Mouse (Mus musculus) thymus, postnatal 36 days (tissue): Measurements from ENCODE around the gene Pdcl2.
A peak's percentile ranks its signal among the peaks of the same experiment; 100 is the strongest.

Source experiments
- DNase-seq, 2 experiments: peaks; one replicate each; pipeline ENCODE4 v3.0.0; 2022; ENCODE audit warnings: mixed read lengths in 2 of 2

Pdcl2 gene

DNA sequence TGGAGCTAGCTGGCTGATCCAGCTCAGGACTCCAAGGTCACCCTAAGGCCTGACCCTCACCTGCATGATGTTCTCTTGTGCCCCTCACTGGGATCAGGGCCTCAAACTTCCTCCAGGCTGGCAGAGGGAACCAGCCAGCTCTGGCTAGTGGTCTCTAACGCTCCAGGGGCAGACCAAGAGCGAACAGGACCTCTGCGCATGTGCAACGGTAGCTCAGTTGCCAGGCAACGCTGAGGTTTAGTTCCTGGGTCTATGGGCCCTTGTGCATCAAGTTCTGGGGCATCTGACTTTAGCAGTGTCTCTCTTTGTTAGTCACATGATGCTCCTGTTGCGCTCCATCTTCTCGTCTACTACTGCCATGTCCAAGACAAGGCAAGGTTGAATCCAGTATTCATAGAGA lies at the start of gene Pdcl2:
Pdcl2 (minus strand) TSS at position 204 of the 400 bp plus-strand sequence.
- no peak for DNase-seq

DNA sequence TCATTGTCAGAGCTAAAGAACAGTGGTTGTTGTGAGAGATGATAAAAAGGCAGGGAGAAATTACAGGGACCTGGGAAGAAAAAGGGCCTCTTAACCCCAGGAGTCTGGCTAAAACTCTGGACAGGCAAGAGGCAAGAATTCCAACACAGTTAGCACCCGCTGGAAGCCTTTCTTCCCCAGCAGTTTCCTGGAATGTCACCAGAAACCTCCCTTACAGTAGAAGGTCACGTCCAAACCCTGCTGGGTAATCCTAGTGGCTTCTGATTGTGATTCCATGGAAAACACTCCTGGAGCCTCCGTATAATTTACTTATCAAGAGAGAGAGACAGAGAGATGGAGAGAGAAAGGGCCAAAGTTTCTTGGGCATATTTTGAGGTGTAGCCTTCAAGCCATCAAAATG lies 48.3 kb upstream of the Pdcl2 start:
- no peak for DNase-seq

DNA sequence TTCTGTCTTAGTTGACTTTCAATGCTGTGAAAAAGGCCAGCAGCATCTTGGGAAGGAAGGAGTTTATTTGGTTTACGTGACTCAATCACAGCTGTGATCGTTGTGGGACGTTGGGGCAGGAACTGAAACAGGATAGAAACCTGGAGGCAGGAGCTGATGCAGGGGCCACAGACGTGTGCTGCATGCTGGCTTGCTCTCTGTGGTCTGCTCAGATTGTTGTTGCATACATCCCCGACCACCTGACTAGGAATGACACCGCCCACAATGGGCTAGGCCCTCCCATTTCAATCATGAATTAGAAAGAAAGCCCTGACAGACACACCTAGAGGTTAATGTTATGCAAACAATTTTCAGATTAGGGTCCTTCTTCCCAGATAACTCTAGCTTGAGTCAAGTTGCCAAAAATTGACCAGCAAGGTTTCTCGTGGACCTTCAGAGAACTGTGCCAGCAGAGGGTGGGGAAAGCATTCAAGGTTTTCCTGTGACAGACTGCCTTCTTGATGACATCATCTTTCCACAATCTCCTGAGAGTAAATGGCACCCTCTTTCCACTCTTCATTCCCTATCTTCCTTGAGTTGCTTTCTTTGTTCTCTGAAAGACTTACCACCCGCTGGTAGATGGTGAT lies 38.4 kb upstream of the Pdcl2 start:
- no peak for DNase-seq

DNA sequence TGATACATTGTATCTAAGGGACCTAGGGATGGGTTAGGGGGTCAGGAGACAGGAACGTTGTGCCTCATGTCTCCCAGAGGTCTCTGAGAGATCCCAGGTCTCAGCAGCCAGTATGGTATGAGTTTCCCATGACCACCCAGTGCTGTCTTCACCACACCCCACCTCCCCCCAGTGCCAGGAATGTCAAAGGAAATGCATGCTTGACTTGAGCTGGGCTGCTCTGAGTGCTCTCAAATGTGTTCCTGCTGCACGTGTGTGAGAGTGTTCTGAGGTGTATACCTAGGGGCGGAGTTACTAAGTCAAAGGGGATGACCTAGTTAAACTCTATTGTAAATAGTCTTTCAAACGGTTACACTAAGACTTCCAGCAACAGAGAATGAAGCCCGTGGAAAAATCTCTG lies 34.5 kb upstream of the Pdcl2 start:
- no peak for DNase-seq

DNA sequence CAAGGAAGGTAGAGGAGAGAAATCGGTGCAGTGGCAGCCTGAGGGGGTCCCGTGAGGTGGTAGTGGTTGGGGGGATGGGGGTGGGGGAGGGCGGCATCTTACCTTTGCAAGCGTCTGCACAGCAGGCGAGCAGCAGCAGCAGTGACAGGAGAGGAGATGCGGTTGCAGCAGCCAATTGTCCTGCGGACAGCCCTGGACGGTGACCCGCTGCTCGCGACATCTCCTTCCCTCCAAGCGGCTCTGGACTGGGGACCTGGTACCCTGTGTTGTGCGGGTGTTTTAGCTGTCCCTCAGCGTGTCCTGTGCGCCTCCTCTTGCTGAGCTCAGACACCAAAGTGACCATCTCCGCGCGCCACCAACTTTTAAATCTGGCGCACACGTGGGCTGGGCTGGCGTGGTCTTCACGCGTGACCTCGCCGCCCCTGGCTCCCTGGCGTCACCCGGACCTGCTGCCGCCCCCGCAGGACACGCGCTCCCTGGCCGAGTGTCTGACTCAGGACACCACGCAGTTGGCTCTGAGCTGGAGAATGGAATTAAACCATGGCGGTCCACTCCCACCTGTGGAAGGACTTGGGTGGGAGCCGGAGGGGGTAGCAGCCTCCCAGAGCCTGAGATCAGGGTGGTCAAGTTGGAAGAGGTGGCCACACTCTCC lies 32.6 kb upstream of the Pdcl2 start, which contains the start of gene Nmu:
Nmu (minus strand) TSS at position 336 of the 652 bp plus-strand sequence.
- no peak for DNase-seq

DNA sequence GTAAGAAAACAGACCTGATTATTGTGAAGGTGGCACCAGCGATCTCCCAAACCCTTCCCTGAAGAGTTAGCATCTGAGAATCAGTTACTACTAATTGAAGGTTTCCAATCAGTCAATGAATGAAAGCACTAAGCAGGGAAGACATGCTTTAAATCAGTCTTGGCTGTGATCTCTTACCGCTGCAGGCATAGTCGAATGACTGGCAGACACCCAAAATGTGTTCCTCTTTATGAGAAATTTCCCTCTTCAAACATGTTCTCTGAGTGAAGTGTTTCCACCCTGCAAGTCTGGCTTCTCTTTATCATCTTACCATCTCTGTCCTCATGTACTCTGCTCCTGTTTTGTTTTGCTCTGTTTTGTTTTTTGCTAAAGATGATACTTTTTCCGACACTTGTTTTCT lies 29.8 kb upstream of the Pdcl2 start:
- DNase-seq, result no peak

DNA sequence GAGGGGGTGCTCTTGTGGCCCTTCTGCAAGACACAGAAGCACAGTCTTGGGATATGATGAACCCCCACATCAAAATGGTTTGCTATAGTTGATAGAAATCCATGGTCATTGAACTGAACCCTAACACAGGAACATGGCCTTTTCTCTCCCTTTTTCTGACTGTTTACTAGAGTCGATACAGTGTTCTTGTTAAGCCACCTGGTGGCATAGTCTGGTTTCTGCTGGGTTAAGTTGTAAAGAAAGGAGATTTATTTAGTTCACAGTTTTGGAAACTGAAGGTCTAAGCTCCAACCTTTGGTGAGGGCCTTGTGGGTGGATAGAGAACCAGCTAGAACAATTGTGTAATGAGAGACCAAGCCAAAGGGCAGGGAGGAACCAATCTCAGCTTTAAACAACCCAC lies 29.1 kb upstream of the Pdcl2 start:
- DNase-seq, result no peak

DNA sequence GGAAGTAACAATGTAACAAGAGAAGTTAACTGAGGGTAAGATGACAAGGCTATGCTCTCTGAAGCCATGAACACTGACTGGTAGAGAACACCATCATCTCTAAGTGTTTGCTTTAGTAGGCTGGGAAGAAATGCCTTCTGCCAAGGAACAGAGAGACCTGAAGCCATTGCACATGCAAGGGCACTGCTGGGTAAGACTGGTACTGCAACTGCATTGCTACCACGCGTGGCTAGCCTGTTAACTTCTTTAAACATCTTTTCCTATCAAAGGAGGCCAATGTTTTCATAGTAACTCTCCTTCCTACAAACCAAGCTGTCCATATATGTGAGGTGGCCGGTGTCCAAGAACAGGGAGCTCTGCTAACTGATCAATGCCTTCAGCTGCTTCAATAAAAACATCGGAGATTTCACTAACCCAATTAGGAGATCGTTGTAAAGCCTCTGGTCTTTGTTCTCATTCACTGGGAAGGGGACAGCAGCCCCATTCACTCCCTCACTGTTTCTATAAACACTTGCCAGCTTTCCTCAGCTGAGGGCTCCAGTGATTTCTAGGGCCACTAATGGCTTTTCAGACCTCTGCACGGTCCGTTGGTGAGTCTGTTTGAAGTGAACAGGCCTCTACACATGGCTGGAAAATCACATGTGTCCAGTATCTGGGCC lies 21.1 kb upstream of the Pdcl2 start:
- DNase-seq, result no peak

DNA sequence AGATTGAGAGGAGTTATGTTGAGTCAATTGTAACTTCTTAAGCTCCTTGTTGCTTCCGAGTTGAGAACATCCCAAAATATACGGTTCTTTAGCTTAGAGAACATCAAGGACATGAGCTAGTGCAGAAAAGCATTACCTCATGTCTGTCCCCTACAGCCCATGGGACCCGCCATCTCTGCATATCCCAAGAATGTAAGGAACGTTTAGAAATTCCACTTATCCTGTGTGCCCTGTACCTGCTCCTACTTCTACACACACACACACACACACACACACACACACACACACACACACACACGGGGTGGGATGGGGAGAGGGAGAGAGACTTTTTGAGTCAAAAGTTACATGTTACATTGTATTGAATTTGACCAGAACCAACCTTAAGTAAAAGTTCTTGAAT lies 20.6 kb upstream of the Pdcl2 start:
- no peak for DNase-seq

DNA sequence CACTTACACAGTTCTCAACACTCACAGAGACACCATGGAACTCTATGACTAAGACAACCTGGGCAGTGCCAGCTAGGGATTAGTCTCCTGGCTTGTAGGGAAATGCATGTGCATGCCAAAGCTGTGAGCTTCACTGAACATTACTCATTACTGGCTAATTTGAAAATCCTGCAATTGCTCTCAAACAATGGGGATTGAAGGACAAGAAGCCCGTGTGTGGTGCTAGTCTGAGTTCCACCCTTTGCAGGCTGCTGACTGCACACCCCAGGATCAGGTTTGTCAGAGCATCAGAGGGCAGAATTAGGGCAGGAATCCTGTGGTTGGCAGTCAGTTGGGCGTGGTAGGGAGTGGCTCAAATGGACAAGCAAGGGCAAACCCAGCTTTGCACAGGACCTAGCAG lies 15.2 kb upstream of the Pdcl2 start:
- no peak for DNase-seq

DNA sequence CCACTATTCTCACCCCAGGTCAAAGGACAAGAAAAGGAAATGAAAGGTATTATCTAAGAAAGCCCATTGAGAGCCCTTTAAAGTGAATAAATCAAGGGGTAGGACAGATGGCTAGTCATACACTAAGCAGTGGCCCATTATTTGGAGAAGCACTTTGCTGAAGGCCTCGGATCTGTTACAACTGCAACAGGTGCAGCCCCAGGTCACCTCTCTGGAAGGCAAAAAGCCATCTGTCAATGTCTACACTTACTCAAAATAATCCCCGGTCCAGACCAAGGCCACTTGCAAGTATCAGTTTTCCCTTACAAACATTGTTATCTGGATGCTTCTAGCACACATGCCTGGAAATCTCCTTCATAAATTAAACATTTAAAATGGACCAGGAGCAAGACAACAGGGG lies 10.0 kb upstream of the Pdcl2 start:
- no peak for DNase-seq

DNA sequence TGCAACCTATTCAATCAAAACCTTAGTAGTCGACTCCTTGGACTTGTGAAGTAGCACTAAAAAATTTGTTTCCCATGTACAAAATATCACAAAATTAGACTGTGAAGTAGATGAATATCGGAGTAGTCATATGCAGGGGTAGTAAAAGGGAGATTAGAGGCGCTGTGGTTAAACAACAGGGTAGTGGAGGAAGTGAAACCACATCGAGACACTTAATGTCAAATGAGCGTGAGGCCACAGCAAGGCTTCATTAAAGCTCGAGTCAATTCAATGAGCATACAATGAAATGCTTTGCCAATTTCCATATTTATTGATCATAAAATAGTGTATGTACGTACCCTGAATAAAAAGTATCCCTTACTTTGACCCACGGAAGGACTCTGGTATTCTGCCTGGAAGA lies 6.1 kb upstream of the Pdcl2 start:
- DNase-seq, result no peak

DNA sequence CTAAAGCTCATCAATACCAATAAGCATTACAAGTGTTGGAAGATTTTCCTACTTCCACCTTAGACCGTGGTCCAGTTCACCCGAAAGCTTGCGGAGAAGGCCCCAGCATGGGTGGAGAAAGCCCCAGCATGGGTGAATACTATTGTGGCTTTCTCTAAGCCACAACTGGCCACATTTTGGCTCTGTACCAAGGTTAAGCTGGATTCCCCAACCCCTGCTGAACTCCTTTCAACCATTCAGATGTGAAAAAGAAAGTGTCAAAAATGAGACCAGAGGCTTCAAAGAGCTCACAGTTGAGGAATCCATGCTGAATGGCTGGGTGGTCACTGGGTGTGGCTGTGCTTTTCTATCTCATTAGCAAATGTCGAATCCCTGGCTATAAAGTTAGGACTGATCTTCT lies 2.9 kb upstream of the Pdcl2 start:
- no peak for DNase-seq

DNA sequence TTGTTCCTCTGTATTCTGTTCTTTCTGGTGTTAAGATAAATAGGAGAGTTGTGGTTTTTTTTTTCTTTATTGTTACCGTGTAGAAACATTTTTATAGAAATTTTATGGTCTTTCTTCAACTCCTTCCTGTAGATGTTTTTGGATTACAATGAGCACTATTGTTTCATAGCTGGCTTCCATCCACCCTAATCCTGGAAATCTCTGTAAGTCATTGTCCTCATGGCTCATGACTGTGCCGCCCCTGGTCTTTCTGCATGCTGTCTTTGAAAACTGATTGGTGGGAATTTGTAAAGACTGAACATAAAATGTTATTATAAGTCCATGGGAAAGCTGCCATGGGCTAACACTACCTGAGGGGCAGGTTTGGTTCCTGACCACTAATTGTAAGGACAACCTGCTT lies 3.7 kb downstream of the Pdcl2 start:
- DNase-seq, result no peak

DNA sequence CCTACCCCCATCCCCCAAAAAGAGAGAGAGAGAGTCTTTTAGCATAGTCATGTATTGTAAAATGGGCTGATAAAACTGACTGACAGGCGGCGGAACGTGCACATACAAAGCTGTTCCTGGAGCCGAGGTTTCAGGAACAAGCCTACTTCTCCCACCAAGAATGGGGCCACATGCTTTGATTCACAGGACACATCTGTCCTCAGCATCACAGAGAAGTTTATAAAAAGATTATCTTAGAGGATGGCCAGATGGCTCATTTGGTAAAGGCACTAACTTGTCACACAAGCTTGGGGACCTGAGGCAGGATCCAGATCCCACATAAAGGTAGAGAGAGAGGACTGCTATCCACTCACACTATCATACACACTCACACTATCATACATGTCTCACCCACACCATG lies 5.8 kb downstream of the Pdcl2 start:
- DNase-seq, result no peak

DNA sequence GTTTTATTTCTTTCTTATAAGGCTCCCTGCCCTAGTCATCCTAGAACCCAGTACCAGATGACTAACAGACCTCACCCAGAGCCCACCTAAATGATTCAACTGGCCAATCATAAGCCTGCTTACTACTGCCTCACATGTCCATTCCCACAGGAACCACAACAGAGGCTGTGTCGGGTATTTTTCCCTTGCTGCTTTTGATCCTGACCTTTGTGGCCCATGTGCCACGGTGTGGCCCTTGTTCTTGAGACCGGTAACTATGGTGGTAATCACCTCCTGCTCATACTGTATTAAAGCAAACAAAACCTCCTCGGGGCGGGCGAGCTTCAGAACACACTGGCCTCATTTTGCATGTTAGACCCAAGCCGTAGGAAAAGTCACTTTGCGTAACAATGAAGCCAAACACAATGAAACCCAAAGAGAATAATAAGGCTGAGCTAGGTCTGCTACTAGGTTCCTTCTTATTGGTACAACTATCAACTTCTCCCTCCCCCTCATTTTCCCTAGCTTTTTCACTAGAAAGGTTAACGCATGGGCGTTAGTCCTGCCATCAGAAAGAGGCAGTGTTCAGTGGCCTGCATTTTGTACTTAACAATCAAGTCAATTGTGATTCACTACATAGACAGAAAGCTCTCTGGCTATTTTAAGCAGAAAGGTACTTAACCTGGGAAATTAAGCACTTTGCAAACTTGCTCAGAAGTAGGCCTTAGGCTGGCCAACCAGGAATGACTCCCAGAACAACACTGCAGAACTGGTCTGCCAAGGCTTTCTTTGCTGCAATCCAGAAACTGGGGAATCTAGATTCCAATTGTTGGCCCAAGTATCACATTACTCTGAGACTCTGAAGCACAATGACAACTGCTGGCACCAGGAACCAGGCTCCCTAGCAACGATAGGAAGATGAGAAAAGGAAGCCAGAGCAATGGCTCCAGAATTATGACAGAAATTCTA lies 9.4 kb downstream of the Pdcl2 start:
- no peak for DNase-seq

DNA sequence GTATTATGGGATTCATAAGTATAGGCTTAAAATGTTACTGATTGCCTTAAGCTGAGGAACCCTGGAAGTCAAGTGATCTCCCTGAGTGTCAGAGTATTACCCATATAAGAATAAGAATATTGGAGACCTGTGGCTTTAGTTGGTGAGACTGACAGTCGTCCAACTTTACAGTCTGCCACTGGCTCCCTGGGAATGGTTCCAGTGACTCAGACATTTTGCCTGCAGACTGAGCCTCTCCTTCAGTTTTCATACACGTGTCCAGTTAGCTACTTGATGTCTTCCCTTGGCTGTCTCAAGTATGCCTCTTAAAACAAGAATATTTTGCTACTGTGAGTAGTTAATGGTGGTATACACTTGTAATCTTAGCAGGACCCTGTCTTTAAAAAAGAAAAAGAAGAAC lies 22.8 kb downstream of the Pdcl2 start:
- DNase-seq, result no peak

DNA sequence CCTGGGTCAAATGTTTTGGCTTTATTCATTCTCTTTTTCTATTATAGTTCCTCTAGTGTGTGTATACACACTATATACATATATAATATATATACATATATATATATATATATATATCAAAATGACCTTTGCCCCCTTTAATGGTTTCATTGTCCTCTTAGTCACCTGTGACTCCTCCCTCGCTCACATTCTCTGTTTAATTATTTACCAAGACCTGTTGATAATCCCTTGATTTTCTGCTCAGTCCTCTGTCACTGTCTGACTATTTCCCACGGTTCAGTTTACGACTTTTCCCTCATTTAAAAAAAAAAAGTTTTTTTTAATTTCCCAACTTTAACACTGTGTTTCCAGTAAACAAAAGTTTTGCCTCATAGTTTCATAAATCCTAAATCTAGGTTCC lies 24.7 kb downstream of the Pdcl2 start:
- DNase-seq, result no peak

DNA sequence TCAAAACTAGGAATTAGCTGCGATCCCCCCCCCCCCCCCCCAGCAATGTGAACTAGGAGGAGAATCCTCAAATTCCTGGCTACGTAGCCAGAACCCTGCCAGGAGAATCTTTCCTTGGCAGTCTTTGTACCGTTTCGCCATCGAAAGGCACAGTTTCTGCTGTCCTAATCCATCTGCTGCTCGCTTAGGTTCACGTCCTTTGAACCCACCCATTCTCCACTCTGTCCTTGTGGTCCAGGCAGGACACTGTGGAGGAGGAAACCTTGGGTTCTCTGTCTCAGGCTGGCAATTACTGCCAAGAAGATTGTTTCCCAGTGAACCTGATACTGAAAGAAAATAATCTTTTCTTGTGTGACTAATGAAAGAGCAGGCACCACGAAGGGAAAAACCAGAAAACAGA lies 25.3 kb downstream of the Pdcl2 start:
- DNase-seq, result no peak

DNA sequence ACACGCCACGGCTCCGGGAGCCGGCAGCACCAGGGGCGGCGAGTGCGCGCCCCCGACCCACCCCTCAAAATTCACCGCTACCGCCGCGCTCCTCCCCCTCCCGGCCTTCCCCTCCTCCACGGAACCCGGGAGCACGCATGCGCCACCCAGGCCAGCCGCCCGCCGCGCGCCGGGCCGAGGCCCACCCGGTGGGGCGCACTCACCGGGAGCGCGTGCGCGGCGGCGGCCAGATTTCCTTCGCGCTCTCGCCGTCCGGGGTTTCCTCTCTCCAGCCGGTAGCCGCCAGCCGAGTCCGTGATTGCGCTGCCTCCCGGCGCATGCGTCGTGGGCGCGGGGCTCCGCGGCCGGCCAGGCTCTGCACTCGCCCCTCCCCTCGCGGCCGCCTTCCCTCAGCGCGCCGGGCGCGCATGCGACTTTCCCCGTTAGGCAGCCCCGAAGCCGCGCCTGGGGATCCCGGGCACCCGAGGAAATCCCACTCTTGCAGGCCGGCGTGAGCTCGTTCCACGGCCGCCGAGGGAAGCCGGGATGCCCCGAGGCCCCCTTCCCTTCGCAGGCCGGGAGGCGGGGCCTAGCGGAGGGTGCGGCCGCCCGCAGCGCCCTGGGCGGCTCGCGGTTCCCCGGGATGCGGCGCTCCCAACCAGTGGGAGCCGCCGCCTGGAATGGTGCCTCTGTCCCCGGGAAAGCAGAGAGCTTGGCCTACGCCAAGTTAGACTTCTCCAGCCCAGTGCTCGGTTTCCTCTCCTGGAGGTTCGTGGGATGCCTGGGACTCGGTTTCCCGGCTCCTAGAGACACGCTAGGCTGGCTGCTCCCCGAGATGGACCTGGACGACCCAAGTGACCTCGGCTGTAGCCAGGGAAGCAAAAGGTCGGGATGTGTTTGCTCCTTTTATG lies 26.3 kb downstream of the Pdcl2 start, which contains the start of gene Clock:
Clock (minus strand) TSS at position 341 of the 890 bp plus-strand sequence.
- DNase-seq, result peak; percentile 83 to 84

DNA sequence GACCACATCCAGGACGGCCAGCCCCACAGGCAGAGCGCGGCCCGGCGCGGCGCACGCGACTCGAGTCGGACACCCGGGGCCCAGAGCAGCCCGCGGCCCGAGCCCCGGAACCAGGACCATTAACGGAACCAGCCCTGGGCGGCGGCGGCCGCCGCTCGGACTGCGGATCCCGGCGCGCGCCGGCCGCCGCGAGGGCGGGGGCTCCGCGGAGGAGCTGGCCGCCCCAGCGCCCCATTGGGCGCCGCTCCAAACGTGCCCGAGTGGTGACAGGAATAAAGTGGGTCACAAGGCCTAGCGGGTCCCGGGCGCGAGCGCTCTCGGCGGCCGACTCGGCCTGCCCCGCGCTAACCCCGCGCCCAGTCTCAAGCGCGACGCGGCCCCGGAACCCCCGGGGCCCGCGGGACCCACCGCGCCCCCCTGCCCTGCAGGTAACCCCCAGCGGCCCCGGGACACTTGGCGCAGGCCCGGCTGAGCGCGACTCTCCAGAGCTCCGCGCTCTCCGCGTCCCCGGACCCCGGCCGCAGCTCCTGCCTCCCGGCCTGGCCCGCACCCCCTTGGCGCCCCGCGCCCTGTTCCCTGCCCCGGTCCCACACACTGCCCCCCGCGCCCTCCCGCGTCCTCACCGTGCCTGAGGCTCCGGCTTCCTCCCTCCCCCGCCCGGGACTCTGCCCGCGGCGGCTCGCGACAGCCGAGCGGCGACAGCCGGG lies 27.1 kb downstream of the Pdcl2 start:
- peak; percentile 56 for DNase-seq
